Mouse (Mus musculus): Measurements from ENCODE around the gene Anapc11. TPM values are rescaled to one million over a fixed set of nuclear protein-coding genes. Genes with fewer than 3 reads are reported as not detected.
"Not testable (repeated sequence)": the region's sequence is repeated elsewhere in the genome, so short reads cannot be mapped to it uniquely, and the experiment has no call there.

Gene Anapc11
- 199 and 205 TPM in 2 replicates for polyA plus RNA-seq (2015; fragmentation: Nextera tagmentation; extraction: Ambion mirVana)

- Histone ChIP-seq H3K36me3 (peaks cover 44% of the 10 kb centered on the region), H3K4me2 (replicated peaks) (peak within 1 kb of the TSS; percentile 87), H3K9me3 (no peaks in the 10 kb centered on the region), H3K9ac (replicated peaks) (peak within 1 kb of the TSS; percentile 98), H3K4me1 (peaks cover 31% of the 10 kb centered on the region), H3K27ac (replicated peaks) (peak within 1 kb of the TSS; percentile 90), H3K4me3 (peak within 1 kb of the TSS; percentile 99), H3K27me3 (no peaks in the 10 kb centered on the region)
- WGBS = under 1% methylated on average over 87 of the region's 88 CpGs
- peak; percentile 98 for ATAC-seq (replicated peaks)
These were observed at the start of gene Anapc11, which contains the start of gene Alyref for GRCm38 (mm10) chr11:120598283-120598989. Anapc11 (plus strand) TSS chr11:120598421. Alyref (minus strand) TSS chr11:120598365.

- Histone ChIP-seq H3K27ac (replicated peaks) (peak overlapping the region; percentile 71), H3K9me3 (no peaks in the 10 kb centered on the region), H3K27me3 (no peaks in the 10 kb centered on the region), H3K4me3 (peak overlapping the region; percentile 84), H3K36me3 (peaks cover 14% of the 10 kb centered on the region), H3K4me2 (replicated peaks) (peak overlapping the region; percentile 83), H3K9ac (replicated peaks) (peak overlapping the region; percentile 86), H3K4me1 (peaks cover 26% of the 10 kb centered on the region)
- 23% methylated on average over 7 of the region's 7 CpGs for WGBS
- no peak for ATAC-seq (replicated peaks)
These were observed 49.4 kb upstream of the Anapc11 start for GRCm38 (mm10) chr11:120548786-120549167.

- under 1% methylated on average over 75 of the region's 87 CpGs for WGBS
- Histone ChIP-seq H3K9me3 (no peaks in the 10 kb centered on the region), H3K36me3 (peaks cover 10% of the 10 kb centered on the region), H3K9ac (replicated peaks) (peak within 1 kb of the TSS; percentile 86), H3K27me3 (no peaks in the 10 kb centered on the region), H3K4me1 (peaks cover 26% of the 10 kb centered on the region), H3K4me3 (peak within 1 kb of the TSS; percentile 84), H3K4me2 (replicated peaks) (peak within 1 kb of the TSS; percentile 83), H3K27ac (replicated peaks) (peak within 1 kb of the TSS; percentile 71)
- ATAC-seq (replicated peaks) = peak; percentile 94
These were observed 48.9 kb upstream of the Anapc11 start, which contains the start of gene Mcrip1 for GRCm38 (mm10) chr11:120549168-120549945. Mcrip1 (minus strand) TSS chr11:120549727.

DNA sequence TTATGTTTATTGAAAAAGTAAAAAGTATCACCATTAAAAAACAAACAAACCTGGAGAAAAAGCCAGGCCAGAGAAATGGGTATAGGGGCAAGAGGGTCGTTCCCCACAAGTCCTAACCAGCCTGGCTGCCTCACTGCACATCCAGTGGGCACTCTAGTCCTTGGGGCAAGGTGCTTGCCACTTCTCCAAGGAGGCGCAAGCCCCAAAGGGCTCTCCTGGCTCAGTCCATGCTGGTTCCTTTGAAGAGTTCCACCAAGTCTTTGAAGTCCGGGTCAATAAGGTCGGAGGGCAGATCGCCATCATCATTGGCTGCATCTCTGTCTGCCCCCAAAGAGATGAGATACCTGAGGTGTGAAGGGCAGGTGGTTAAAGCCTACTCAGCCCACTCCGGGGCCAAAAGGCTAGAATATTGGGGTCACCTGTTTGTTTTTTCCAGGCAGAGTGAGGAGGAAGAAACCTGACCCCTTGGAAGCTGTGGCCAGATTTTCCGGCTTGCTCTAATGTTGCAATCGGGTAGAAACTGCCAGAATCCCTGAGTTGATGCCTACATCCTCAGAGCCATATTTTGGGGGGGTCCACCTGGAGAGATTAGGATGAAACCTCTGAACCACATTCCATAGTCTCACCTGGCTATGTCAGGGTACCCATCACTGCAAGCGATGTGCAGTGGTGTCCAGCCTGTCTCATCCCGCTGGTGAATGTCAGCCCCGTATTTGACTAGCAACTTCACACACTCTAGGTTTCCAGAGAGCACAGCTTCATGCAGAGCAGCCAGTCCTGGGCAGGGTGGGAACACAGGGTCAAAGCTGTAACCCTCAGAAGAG, 48.0 kb upstream of the Anapc11 start:
- peaks cover 26% of the 10 kb centered on the region for H3K4me1 ChIP-seq
- WGBS = 77% methylated on average over 11 of the region's 11 CpGs
- peaks cover 4% of the 10 kb centered on the region; the same call in 1 of the 2 replicates for H3K36me3 ChIP-seq
- peak overlapping the region; percentile 86 for H3K9ac ChIP-seq (replicated peaks)
- H3K4me2 ChIP-seq (replicated peaks) = peak overlapping the region; percentile 83
- peak overlapping the region; percentile 84 for H3K4me3 ChIP-seq
- H3K27ac ChIP-seq (replicated peaks) = peak overlapping the region; percentile 71
- no peaks in the 10 kb centered on the region for H3K9me3 ChIP-seq
- peak; percentile 62 for ATAC-seq (replicated peaks)
- H3K27me3 ChIP-seq = no peaks in the 10 kb centered on the region

GRCm38 (mm10) chr11:120550810-120551440, 47.3 kb upstream of the Anapc11 start, which contains the start of gene Ppp1r27:
Ppp1r27 (minus strand) TSS chr11:120551132.
- Histone ChIP-seq H3K4me3 (peak within 1 kb of the TSS; percentile 84), H3K36me3 (peaks cover 4% of the 10 kb centered on the region; the same call in 1 of the 2 replicates), H3K27me3 (no peaks in the 10 kb centered on the region), H3K4me2 (replicated peaks) (peak within 1 kb of the TSS; percentile 83), H3K4me1 (peaks cover 26% of the 10 kb centered on the region), H3K27ac (replicated peaks) (peak within 1 kb of the TSS; percentile 71), H3K9ac (replicated peaks) (peak within 1 kb of the TSS; percentile 86), H3K9me3 (no peaks in the 10 kb centered on the region)
- ATAC-seq (replicated peaks) = no peak
- 93% methylated on average over 28 of the region's 28 CpGs for WGBS

DNA sequence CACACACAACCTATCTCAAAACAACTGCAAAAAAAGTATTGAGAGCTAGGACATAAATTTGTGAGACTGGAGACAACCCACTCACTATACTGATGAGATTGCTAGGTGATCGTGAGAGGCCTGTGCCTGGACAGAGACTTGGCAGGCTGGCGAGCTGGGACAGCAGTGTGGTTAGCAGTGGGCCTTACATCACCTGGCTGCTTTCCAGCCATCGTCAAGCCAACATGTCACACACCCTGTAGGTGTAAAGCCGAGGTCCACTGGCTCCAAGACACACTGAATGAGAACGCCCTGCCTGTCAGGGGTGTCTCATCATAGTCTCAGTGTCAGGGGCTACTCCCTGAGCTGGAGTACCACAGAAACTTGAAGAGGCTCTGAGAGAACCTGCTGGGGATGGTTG, 45.5 kb upstream of the Anapc11 start:
- Histone ChIP-seq H3K4me1 (peaks cover 20% of the 10 kb centered on the region), H3K4me3 (no peak overlapping the region), H3K9ac (replicated peaks) (no peak overlapping the region), H3K27ac (replicated peaks) (no peak overlapping the region), H3K36me3 (no peaks in the 10 kb centered on the region), H3K4me2 (replicated peaks) (no peak overlapping the region), H3K27me3 (no peaks in the 10 kb centered on the region), H3K9me3 (no peaks in the 10 kb centered on the region)
- WGBS = 68% methylated on average over 5 of the region's 5 CpGs
- no peak for ATAC-seq (replicated peaks)

- Histone ChIP-seq H3K27me3 (no peaks in the 10 kb centered on the region), H3K27ac (replicated peaks) (no peak overlapping the region), H3K36me3 (peaks cover 13% of the 10 kb centered on the region), H3K9ac (replicated peaks) (no peak overlapping the region), H3K4me2 (replicated peaks) (no peak overlapping the region), H3K4me1 (peaks cover 7% of the 10 kb centered on the region), H3K4me3 (no peak overlapping the region), H3K9me3 (no peaks in the 10 kb centered on the region)
- ATAC-seq (replicated peaks) = no peak
- 81% methylated on average over 7 of the region's 7 CpGs for WGBS
These were observed 43.4 kb upstream of the Anapc11 start for GRCm38 (mm10) chr11:120554834-120555233.

GRCm38 (mm10) chr11:120555260-120555659, 43.0 kb upstream of the Anapc11 start:
- no peak overlapping the region for H3K4me3 ChIP-seq
- H3K4me1 ChIP-seq = peaks cover 3% of the 10 kb centered on the region
- no peak overlapping the region for H3K9ac ChIP-seq (replicated peaks)
- H3K27me3 ChIP-seq = no peaks in the 10 kb centered on the region
- no peak for ATAC-seq (replicated peaks)
- H3K36me3 ChIP-seq = peaks cover 18% of the 10 kb centered on the region
- 82% methylated on average over 2 of the region's 2 CpGs for WGBS
- no peak overlapping the region for H3K27ac ChIP-seq (replicated peaks)
- H3K9me3 ChIP-seq = no peaks in the 10 kb centered on the region
- H3K4me2 ChIP-seq (replicated peaks) = no peak overlapping the region

- H3K27me3 ChIP-seq; ATAC-seq (replicated peaks); H3K27ac ChIP-seq (replicated peaks); H3K4me1 ChIP-seq; H3K9me3 ChIP-seq; H3K4me3 ChIP-seq; H3K9ac ChIP-seq (replicated peaks); H3K4me2 ChIP-seq (replicated peaks): not testable (repeated sequence)
- H3K36me3 ChIP-seq = peaks cover 54% of the 10 kb centered on the region
- WGBS = 84% methylated on average over 6 of the region's 6 CpGs
These were observed 39.4 kb upstream of the Anapc11 start for GRCm38 (mm10) chr11:120558843-120559242.

GRCm38 (mm10) chr11:120560952-120561728, 37.1 kb upstream of the Anapc11 start:
- WGBS = 95% methylated on average over 13 of the region's 13 CpGs
- no peak overlapping the region for H3K9ac ChIP-seq (replicated peaks)
- no peaks in the 10 kb centered on the region for H3K9me3 ChIP-seq
- ATAC-seq (replicated peaks) = no peak
- peaks cover 73% of the 10 kb centered on the region for H3K36me3 ChIP-seq
- H3K4me2 ChIP-seq (replicated peaks) = no peak overlapping the region
- H3K27ac ChIP-seq (replicated peaks) = no peak overlapping the region
- H3K4me3 ChIP-seq = no peak overlapping the region
- H3K4me1 ChIP-seq = no peaks in the 10 kb centered on the region
- no peaks in the 10 kb centered on the region for H3K27me3 ChIP-seq

DNA sequence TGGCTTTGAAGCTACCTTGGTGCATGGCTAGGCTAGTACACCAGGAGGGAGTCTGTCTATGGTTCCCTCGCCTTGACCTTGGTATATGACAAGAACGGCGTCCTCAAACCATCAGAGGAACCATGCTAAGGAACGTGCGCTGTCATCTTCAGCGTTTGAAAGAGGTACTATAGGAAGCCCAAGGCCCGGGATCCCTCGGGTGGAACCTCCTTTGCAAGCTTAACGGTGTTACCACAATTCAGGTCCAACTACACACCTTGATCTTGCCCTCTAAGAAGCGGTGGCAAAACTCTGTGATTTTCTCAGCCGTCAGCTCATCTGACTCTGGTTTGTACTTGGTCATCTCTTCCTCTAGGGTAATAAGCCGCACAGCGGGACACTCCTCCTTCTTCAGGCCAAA, 35.3 kb upstream of the Anapc11 start:
- WGBS = 98% methylated on average over 13 of the region's 13 CpGs
- Histone ChIP-seq H3K27me3 (no peaks in the 10 kb centered on the region), H3K4me2 (replicated peaks) (no peak overlapping the region), H3K4me1 (no peaks in the 10 kb centered on the region), H3K9me3 (no peaks in the 10 kb centered on the region), H3K27ac (replicated peaks) (no peak overlapping the region), H3K36me3 (peaks cover 92% of the 10 kb centered on the region), H3K4me3 (no peak overlapping the region), H3K9ac (replicated peaks) (no peak overlapping the region)
- no peak for ATAC-seq (replicated peaks)
